Mouse (Mus musculus): ENCODE data around the gene Tob1. TPM values are rescaled to one million over a fixed set of nuclear protein-coding genes. Genes with fewer than 3 reads are reported as not detected.

Tob1 gene
- polyA plus RNA-seq, 2 experiments = 28.4 to 34.8 TPM

DNA sequence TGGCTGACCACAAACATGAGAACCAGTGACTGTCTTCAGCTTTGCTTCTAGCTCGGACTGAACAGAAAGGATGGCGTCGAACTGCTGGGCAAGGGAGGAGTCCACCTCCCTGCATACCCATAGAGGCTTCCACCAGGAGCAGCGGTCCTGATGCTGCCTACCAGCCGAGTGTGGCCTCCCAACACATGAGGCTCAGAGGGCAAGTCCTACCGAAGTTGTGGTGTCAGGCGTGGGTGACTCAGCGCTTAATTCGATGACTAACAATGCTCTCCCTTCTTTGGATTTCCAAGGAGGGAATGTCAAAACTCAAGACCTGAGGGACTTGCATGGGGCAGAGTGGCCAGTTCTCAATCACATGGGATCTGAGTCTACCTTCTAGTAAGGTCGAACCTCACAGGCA lies 42.4 kb downstream of the Tob1 start:
- H3K36me3 ChIP-seq (ENCODE audit: control insufficient read depth, insufficient read depth, low read length) = no peaks in the 10 kb centered on the region
- DNase-seq (ENCODE audit: low spot score) (no peak), ATAC-seq (ENCODE audit: low FRiP score, low read depth) (no peak)
- H3K4me2 ChIP-seq (replicated peaks; ENCODE audit: low read depth, low read length, severe bottlenecking) = no peak overlapping the region
- H3K27ac ChIP-seq (replicated peaks; ENCODE audit: low read depth, low read length) = no peak overlapping the region
- TF ChIP-seq POLR2A (IDR thresholded peaks at IDR 0.05; ENCODE audit: borderline replicate concordance, extremely low read depth, insufficient read depth, insufficient read length) = no peak
- H3K27me3 ChIP-seq (ENCODE audit: control insufficient read depth, insufficient read depth, low read length) = no peaks in the 10 kb centered on the region
- H3K9me3 ChIP-seq (ENCODE audit: control insufficient read depth, low read length) = no peaks in the 10 kb centered on the region
- H3K4me1 ChIP-seq (ENCODE audit: control insufficient read depth, insufficient read depth, low read length) = peaks cover 5% of the 10 kb centered on the region; the same call in 1 of the 2 replicates
- H3K4me3 ChIP-seq (replicated peaks; ENCODE audit: low read length) = no peak overlapping the region
- H3K9ac ChIP-seq (ENCODE audit: low read depth, low read length, severe bottlenecking) = no peak overlapping the region
- 85% methylated on average over 10 of the region's 10 CpGs for WGBS

DNA sequence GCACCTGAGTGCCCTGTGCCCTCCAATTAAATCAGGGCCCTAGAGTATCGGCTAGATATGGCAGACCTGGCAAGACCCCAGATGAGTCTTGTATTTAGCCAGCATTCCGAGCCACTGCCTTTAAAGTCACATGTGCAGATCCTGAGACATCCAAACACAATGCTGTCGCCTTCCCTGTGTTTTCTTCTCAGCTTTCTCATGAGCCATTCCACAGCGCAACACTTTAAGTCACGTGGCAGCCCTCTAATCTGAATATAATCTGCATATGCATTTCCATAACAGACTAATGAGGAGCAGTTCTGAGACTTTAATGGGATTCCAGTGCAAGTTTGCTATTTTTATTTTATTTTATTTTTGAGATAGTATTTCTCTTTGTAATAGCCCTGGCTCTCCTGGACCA lies 44.5 kb downstream of the Tob1 start:
- no peak overlapping the region for H3K27ac ChIP-seq (replicated peaks; ENCODE audit: low read depth, low read length)
- ATAC-seq (ENCODE audit: low FRiP score, low read depth) (no peak), DNase-seq (ENCODE audit: low spot score) (no peak)
- 73% methylated on average over 5 of the region's 5 CpGs for WGBS
- no peak for TF ChIP-seq POLR2A (IDR thresholded peaks at IDR 0.05; ENCODE audit: borderline replicate concordance, extremely low read depth, insufficient read depth, insufficient read length)
- H3K4me3 ChIP-seq (replicated peaks; ENCODE audit: low read length) = no peak overlapping the region
- no peaks in the 10 kb centered on the region for H3K27me3 ChIP-seq (ENCODE audit: control insufficient read depth, insufficient read depth, low read length)
- no peak overlapping the region for H3K4me2 ChIP-seq (replicated peaks; ENCODE audit: low read depth, low read length, severe bottlenecking)
- peaks cover 5% of the 10 kb centered on the region; the same call in 1 of the 2 replicates for H3K4me1 ChIP-seq (ENCODE audit: control insufficient read depth, insufficient read depth, low read length)
- no peak overlapping the region for H3K9ac ChIP-seq (ENCODE audit: low read depth, low read length, severe bottlenecking)
- no peaks in the 10 kb centered on the region for H3K36me3 ChIP-seq (ENCODE audit: control insufficient read depth, insufficient read depth, low read length)
- no peaks in the 10 kb centered on the region for H3K9me3 ChIP-seq (ENCODE audit: control insufficient read depth, low read length)

DNA sequence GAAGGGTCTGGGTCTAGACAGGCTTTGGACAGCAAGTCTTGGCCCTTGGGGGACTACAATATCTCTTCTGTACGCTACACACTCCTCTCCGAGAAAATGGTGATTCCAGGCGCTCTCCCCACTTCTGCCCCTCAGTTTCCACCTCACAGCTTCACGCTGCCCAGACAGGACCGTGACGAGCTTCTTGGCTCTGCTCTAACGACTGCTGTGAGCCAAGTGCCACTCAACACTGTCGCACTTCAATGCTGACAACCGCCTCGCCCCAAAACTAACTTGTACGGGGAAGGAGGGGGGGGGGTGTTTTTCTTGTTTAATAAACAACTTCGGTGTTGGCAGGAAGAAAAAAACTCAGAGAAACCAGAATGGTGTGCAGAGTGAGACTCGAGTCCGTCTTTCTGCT lies 46.7 kb downstream of the Tob1 start:
- DNase-seq (ENCODE audit: low spot score) = no peak
- Histone ChIP-seq H3K4me1 (ENCODE audit: control insufficient read depth, insufficient read depth, low read length) (peaks cover 5% of the 10 kb centered on the region; the same call in 1 of the 2 replicates), H3K4me2 (replicated peaks; ENCODE audit: low read depth, low read length, severe bottlenecking) (no peak overlapping the region), H3K36me3 (ENCODE audit: control insufficient read depth, insufficient read depth, low read length) (no peaks in the 10 kb centered on the region), H3K4me3 (replicated peaks; ENCODE audit: low read length) (no peak overlapping the region), H3K27ac (replicated peaks; ENCODE audit: low read depth, low read length) (no peak overlapping the region), H3K9ac (ENCODE audit: low read depth, low read length, severe bottlenecking) (no peak overlapping the region), H3K27me3 (ENCODE audit: control insufficient read depth, insufficient read depth, low read length) (no peaks in the 10 kb centered on the region), H3K9me3 (ENCODE audit: control insufficient read depth, low read length) (no peaks in the 10 kb centered on the region)
- no peak for TF ChIP-seq POLR2A (IDR thresholded peaks at IDR 0.05; ENCODE audit: borderline replicate concordance, extremely low read depth, insufficient read depth, insufficient read length)
- ATAC-seq (ENCODE audit: low FRiP score, low read depth) = no peak
- WGBS = 68% methylated on average over 14 of the region's 14 CpGs

- no peak for TF ChIP-seq POLR2A (IDR thresholded peaks at IDR 0.05; ENCODE audit: borderline replicate concordance, extremely low read depth, insufficient read depth, insufficient read length)
- Histone ChIP-seq H3K4me2 (replicated peaks; ENCODE audit: low read depth, low read length, severe bottlenecking) (no peak overlapping the region), H3K9ac (ENCODE audit: low read depth, low read length, severe bottlenecking) (no peak overlapping the region), H3K36me3 (ENCODE audit: control insufficient read depth, insufficient read depth, low read length) (no peaks in the 10 kb centered on the region), H3K4me1 (ENCODE audit: control insufficient read depth, insufficient read depth, low read length) (peaks cover 10% of the 10 kb centered on the region), H3K4me3 (replicated peaks; ENCODE audit: low read length) (no peak overlapping the region), H3K27ac (replicated peaks; ENCODE audit: low read depth, low read length) (no peak overlapping the region), H3K27me3 (ENCODE audit: control insufficient read depth, insufficient read depth, low read length) (no peaks in the 10 kb centered on the region), H3K9me3 (ENCODE audit: control insufficient read depth, low read length) (no peaks in the 10 kb centered on the region)
- WGBS = 76% methylated on average over 4 of the region's 4 CpGs
- DNase-seq (ENCODE audit: low spot score) (no peak), ATAC-seq (ENCODE audit: low FRiP score, low read depth) (no peak)
Measured at GRCm38 (mm10) chr11:94259814-94260213, 48.6 kb downstream of the Tob1 start.

GRCm38 (mm10) chr11:94261585-94262370 lies 50.5 kb downstream of the Tob1 start:
- H3K4me3 ChIP-seq (replicated peaks; ENCODE audit: low read length) = no peak overlapping the region
- no peak for TF ChIP-seq POLR2A (IDR thresholded peaks at IDR 0.05; ENCODE audit: borderline replicate concordance, extremely low read depth, insufficient read depth, insufficient read length)
- H3K4me1 ChIP-seq (ENCODE audit: control insufficient read depth, insufficient read depth, low read length) = peaks cover 11% of the 10 kb centered on the region; the same call in 1 of the 2 replicates
- H3K27me3 ChIP-seq (ENCODE audit: control insufficient read depth, insufficient read depth, low read length) = no peaks in the 10 kb centered on the region
- WGBS = 64% methylated on average over 6 of the region's 6 CpGs
- H3K9ac ChIP-seq (ENCODE audit: low read depth, low read length, severe bottlenecking) = no peak overlapping the region
- no peak for ATAC-seq (ENCODE audit: low FRiP score, low read depth)
- H3K27ac ChIP-seq (replicated peaks; ENCODE audit: low read depth, low read length) = no peak overlapping the region
- no peak for DNase-seq (ENCODE audit: low spot score)
- no peak overlapping the region for H3K4me2 ChIP-seq (replicated peaks; ENCODE audit: low read depth, low read length, severe bottlenecking)
- no peaks in the 10 kb centered on the region for H3K9me3 ChIP-seq (ENCODE audit: control insufficient read depth, low read length)
- no peaks in the 10 kb centered on the region for H3K36me3 ChIP-seq (ENCODE audit: control insufficient read depth, insufficient read depth, low read length)

Other genes with a start within 250 kb of the Tob1 start
- gene Gm20390, start 243.2 kb upstream of the Tob1 start, polyA plus RNA-seq (2012; rRNA removed) = 55.1 and 122 TPM in 2 replicates
- 345 and 365 TPM in 2 replicates for gene Gm20390, start 243.2 kb upstream of the Tob1 start, polyA plus RNA-seq (2014; fragmentation: Nextera tagmentation; extraction: Ambion mirVana)
- 152 and 159 TPM in 2 replicates for gene Nme1, start 242.9 kb upstream of the Tob1 start, polyA plus RNA-seq (2012; rRNA removed)
- 144 and 151 TPM in 2 replicates for gene Nme1, start 242.9 kb upstream of the Tob1 start, polyA plus RNA-seq (2014; fragmentation: Nextera tagmentation; extraction: Ambion mirVana)
- 52.8 and 56.3 TPM in 2 replicates for gene Spag9, start 215.4 kb upstream of the Tob1 start, polyA plus RNA-seq (2012; rRNA removed)
- 64.6 and 75.4 TPM in 2 replicates for gene Spag9, start 215.4 kb upstream of the Tob1 start, polyA plus RNA-seq (2014; fragmentation: Nextera tagmentation; extraction: Ambion mirVana)
- 19.9 and 25.1 TPM in 2 replicates for gene Wfikkn2, start 34.6 kb downstream of the Tob1 start, polyA plus RNA-seq (2012; rRNA removed)
- gene Wfikkn2, start 34.6 kb downstream of the Tob1 start, polyA plus RNA-seq (2014; fragmentation: Nextera tagmentation; extraction: Ambion mirVana) = 9.2 and 9.7 TPM in 2 replicates
- not detected in 2 replicates for gene Gm21885, start 70.4 kb downstream of the Tob1 start, polyA plus RNA-seq (2012; rRNA removed)
- gene Gm21885, start 70.4 kb downstream of the Tob1 start, polyA plus RNA-seq (2014; fragmentation: Nextera tagmentation; extraction: Ambion mirVana) = 0.44 and 0.84 TPM in 2 replicates
- gene Luc7l3, start 110.5 kb downstream of the Tob1 start, polyA plus RNA-seq (2012; rRNA removed) = 94.1 and 138 TPM in 2 replicates
- gene Luc7l3, start 110.5 kb downstream of the Tob1 start, polyA plus RNA-seq (2014; fragmentation: Nextera tagmentation; extraction: Ambion mirVana) = 96.9 and 104 TPM in 2 replicates
- gene Ankrd40, start 116.5 kb downstream of the Tob1 start, polyA plus RNA-seq (2012; rRNA removed) = 72.7 and 74.4 TPM in 2 replicates
- 30.3 and 30.9 TPM in 2 replicates for gene Ankrd40, start 116.5 kb downstream of the Tob1 start, polyA plus RNA-seq (2014; fragmentation: Nextera tagmentation; extraction: Ambion mirVana)
- 1.0 and 1.6 TPM in 2 replicates for gene Abcc3, start 181.5 kb downstream of the Tob1 start, polyA plus RNA-seq (2012; rRNA removed)
- gene Abcc3, start 181.5 kb downstream of the Tob1 start, polyA plus RNA-seq (2014; fragmentation: Nextera tagmentation; extraction: Ambion mirVana) = 1.3 and 1.5 TPM in 2 replicates

Measured in limb, embryonic 14.5 days (tissue).